Mouse (Mus musculus) thymus, adult 18-20 months (tissue): ENCODE measurements around the gene Sec1.
A peak's percentile ranks its signal among the peaks of the same experiment; 100 is the strongest.

Experiments
- DNase-seq, 2 experiments: peaks; one replicate each; pipeline ENCODE4 v3.0.0; 2022; ENCODE audit warnings: mixed read lengths in 2 of 2

Gene Sec1

GRCm38 (mm10) chr7:45704046-45704559, 9.9 kb upstream of the Sec1 start:
- DNase-seq: peak in 1 of 2 experiments; percentile 32

- no peak for DNase-seq
These were observed 9.4 kb upstream of the Sec1 start for GRCm38 (mm10) chr7:45703521-45704033.

- DNase-seq: no peak
These were observed 8.8 kb upstream of the Sec1 start for GRCm38 (mm10) chr7:45702809-45703520.

GRCm38 (mm10) chr7:45702316-45702715, 8.1 kb upstream of the Sec1 start:
- DNase-seq: no peak

GRCm38 (mm10) chr7:45701607-45702006, 7.4 kb upstream of the Sec1 start:
- DNase-seq: no peak

- no peak for DNase-seq
These were observed 6.9 kb upstream of the Sec1 start for GRCm38 (mm10) chr7:45701072-45701471.

GRCm38 (mm10) chr7:45700301-45701015, 6.3 kb upstream of the Sec1 start:
- peak; percentile 46 to 61 for DNase-seq

- DNase-seq: peak in 1 of 2 experiments; percentile 12
These were observed 5.4 kb upstream of the Sec1 start, which contains the start of gene Car11 for GRCm38 (mm10) chr7:45699523-45700141. TSS of gene Car11 (plus strand) at chr7:45699843.

GRCm38 (mm10) chr7:45697894-45698293, 3.7 kb upstream of the Sec1 start:
- DNase-seq: no peak

- DNase-seq: peak in 1 of 2 experiments; percentile 41
These were observed 896 bp upstream of the Sec1 start for GRCm38 (mm10) chr7:45695098-45695497.

- DNase-seq: no peak
These were observed 1.8 kb downstream of the Sec1 start for GRCm38 (mm10) chr7:45692364-45692763.

GRCm38 (mm10) chr7:45689800-45690199, 4.4 kb downstream of the Sec1 start:
- DNase-seq: no peak

GRCm38 (mm10) chr7:45689099-45689498, 5.1 kb downstream of the Sec1 start:
- DNase-seq: no peak

GRCm38 (mm10) chr7:45686841-45687240, 7.4 kb downstream of the Sec1 start:
- no peak for DNase-seq

GRCm38 (mm10) chr7:45685811-45686210, 8.4 kb downstream of the Sec1 start:
- DNase-seq: no peak

- DNase-seq: no peak
These were observed 10.7 kb downstream of the Sec1 start, which contains the start of gene Ntn5 for GRCm38 (mm10) chr7:45683396-45684050. TSS of gene Ntn5 (plus strand) at chr7:45684022.

GRCm38 (mm10) chr7:45682144-45683126, 11.8 kb downstream of the Sec1 start:
- DNase-seq: peak; percentile 50 to 67

- DNase-seq: no peak
These were observed 13.0 kb downstream of the Sec1 start for GRCm38 (mm10) chr7:45681046-45681736.

GRCm38 (mm10) chr7:45679966-45680621, 14.1 kb downstream of the Sec1 start:
- no peak for DNase-seq

- no peak for DNase-seq
These were observed 15.7 kb downstream of the Sec1 start for GRCm38 (mm10) chr7:45678513-45678912.
